Mouse (Mus musculus) heart, embryonic 13.5 days (tissue): ENCODE results near the gene Zfp42. TPM values are rescaled to one million over a fixed set of nuclear protein-coding genes. Genes with fewer than 3 reads are reported as not detected.

Source experiments
- ATAC-seq: fragments of 200-750 bp; cut with Nextera tagmentation; 2 replicates; pipeline ENCODE4 v1.8.0; 2017; ENCODE audit warnings: moderate TSS enrichment; ENCODE audit not compliant: insufficient number of reproducible peaks, low FRiP score, low TSS enrichment; ENCODE audit errors: extremely low read depth
- H3K27ac ChIP-seq: fragments of 300-500 bp; sonication (generic); replicated peaks from 2 replicates; pipeline ENCODE4 v1.5.1; 2015; ENCODE audit warnings: moderate library complexity, mild to moderate bottlenecking, inconsistent platforms
- H3K27me3 ChIP-seq: fragments of 300-500 bp; sonication (generic); replicated peaks from 2 replicates; pipeline ENCODE4 v1.6.1; 2015; ENCODE audit warnings: mild to moderate bottlenecking, inconsistent platforms
- H3K36me3 ChIP-seq: fragments of 300-500 bp; sonication (generic); 2 replicates; pipeline ENCODE4 v1.6.1; 2015; ENCODE audit warnings: mild to moderate bottlenecking, inconsistent platforms
- H3K4me1 ChIP-seq: fragments of 300-500 bp; sonication (generic); 2 replicates; pipeline ENCODE4 v1.6.1; 2015; ENCODE audit warnings: inconsistent platforms
- H3K4me2 ChIP-seq: fragments of 300-500 bp; sonication (generic); 2 replicates; pipeline ENCODE4 v1.6.1; 2015; ENCODE audit warnings: inconsistent platforms, mild to moderate bottlenecking, moderate library complexity
- H3K4me3 ChIP-seq: fragments of 300-500 bp; sonication (generic); 2 replicates; pipeline ENCODE4 v1.5.1; 2015; ENCODE audit warnings: moderate library complexity, mild to moderate bottlenecking, inconsistent platforms
- H3K9ac ChIP-seq: fragments of 300-500 bp; sonication (generic); 2 replicates; pipeline ENCODE4 v1.6.1; 2015; ENCODE audit warnings: inconsistent platforms, mild to moderate bottlenecking, moderate library complexity
- H3K9me3 ChIP-seq: fragments of 300-500 bp; sonication (generic); 2 replicates; pipeline ENCODE4 v1.6.1; 2016; ENCODE audit warnings: inconsistent platforms
- WGBS: fragments of 180-500 bp; shearing (Covaris S2); methylation state at CpG from one replicate; pipeline ENCODE4 v1.1.7; 2015; ENCODE audit warnings: mixed read lengths; 5-methylcytosine and 5-hydroxymethylcytosine counted together
- polyA plus RNA-seq: library from polyadenylated mRNA; unstranded; fragments of >200 nt; fragmentation: Nextera tagmentation; extraction: Ambion mirVana; gene quantifications from 2 replicates; pipeline ENCODE4 v1.2.1, GENCODE M21; 2015

Gene Zfp42
- polyA plus RNA-seq, 1 experiment from 2014 or later, result not detected

DNA sequence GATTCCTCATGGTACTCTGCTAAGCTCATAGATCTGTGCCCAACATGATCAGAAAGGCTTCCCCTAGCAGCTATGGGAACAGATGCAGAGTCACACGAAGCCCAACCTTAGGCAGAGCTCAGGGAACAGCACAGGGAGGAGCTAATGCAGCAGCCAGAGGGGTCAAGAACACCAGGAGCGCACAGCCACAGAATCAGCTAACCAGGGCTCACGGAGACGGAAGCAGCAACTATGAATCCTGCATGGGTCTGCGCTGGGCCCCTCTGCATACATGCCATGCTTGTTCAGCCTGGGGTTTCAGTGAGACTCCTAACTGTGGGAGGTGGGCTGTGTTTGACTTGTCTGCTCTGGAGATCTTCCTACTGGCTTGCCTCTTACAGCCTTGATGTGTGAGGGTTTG lies 7.0 kb downstream of the Zfp42 start:
- no peaks in the 10 kb centered on the region for H3K36me3 ChIP-seq
- no peak overlapping the region for H3K4me3 ChIP-seq
- H3K4me1 ChIP-seq, result no peaks in the 10 kb centered on the region
- H3K9ac ChIP-seq, result no peak overlapping the region
- no peak overlapping the region for H3K27ac ChIP-seq
- no peak for ATAC-seq
- H3K9me3 ChIP-seq, result no peaks in the 10 kb centered on the region
- no peak overlapping the region for H3K4me2 ChIP-seq
- WGBS, result 50% methylated on average over 5 of the region's 5 CpGs
- no peaks in the 10 kb centered on the region for H3K27me3 ChIP-seq

DNA sequence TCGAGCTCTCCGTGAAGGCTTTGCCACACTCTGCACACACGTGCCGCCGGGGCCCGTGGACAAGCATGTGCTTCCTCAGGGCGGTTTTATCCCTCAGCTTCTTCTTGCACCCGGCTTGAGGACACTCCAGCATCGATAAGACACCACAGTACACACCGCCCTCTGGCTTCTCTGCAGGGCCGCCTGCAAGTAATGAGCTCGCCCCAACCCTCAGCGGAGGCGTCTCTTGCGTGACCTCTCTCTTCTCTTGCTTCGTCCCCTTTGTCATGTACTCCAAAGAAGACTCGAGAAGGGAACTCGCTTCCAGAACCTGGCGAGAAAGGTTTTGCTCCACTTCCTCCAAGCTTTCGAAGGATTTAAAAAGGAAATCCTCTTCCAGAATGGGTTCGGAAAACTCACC lies 11.0 kb downstream of the Zfp42 start:
- Histone ChIP-seq H3K4me2 (no peak overlapping the region), H3K9ac (no peak overlapping the region), H3K36me3 (no peaks in the 10 kb centered on the region), H3K27me3 (no peaks in the 10 kb centered on the region), H3K4me1 (no peaks in the 10 kb centered on the region), H3K4me3 (no peak overlapping the region), H3K9me3 (no peaks in the 10 kb centered on the region), H3K27ac (no peak overlapping the region)
- 80% methylated on average over 21 of the region's 21 CpGs for WGBS
- no peak for ATAC-seq

DNA sequence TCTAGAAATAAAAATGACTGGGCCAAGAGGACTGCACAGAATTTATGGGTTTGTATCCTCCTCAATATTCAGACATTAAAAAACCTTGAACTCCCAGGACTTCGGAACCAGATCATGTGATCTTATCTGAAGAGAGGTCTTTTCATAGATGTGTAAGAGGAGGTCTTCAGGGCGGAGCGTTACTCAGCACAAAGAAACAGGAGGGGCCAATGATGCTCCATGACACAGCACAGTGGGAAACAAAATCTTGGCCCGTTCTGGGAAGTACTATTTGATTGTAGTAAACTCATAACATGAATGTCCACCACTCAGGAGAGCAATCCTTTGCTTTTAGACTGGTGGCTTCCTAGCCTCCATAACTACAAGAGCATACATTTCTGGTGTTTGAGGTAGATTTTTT lies 12.6 kb downstream of the Zfp42 start:
- Histone ChIP-seq H3K4me1 (no peaks in the 10 kb centered on the region), H3K9ac (no peak overlapping the region), H3K9me3 (no peaks in the 10 kb centered on the region), H3K27ac (no peak overlapping the region), H3K36me3 (no peaks in the 10 kb centered on the region), H3K4me3 (no peak overlapping the region), H3K4me2 (no peak overlapping the region), H3K27me3 (no peaks in the 10 kb centered on the region)
- ATAC-seq, result no peak
- 78% methylated on average over 4 of the region's 4 CpGs for WGBS

DNA sequence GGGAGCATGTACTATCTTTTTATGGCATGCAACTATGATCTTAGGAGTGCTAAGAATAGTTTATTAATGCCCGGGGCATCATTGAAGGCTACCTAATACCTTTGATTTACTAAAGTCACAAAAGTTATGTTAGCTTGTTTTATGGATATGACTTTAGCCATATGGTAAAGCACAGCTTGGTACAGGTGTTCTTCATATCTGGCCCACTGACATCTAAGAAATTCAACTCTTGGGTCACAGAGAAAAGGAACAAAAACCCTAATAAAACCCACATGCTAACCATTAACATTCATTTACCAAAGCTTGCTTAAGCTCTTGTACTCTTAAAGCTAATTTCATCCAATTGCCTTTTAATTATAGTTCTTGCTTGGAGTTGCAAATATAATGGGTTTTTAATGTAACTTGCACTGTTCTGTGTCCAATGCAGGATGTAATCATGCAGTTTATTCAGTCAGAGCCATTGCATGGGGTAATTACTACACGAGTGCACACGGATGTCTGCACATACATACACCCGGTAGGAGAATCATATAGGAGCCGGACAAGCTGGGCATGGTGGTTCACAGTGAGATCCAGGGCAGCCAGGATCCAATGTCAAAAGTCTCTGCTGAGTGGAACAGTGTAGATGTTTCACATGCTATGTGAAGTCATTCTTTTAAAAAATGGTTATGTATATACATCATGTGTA lies 16.2 kb downstream of the Zfp42 start:
- Histone ChIP-seq H3K27me3 (no peaks in the 10 kb centered on the region), H3K36me3 (no peaks in the 10 kb centered on the region), H3K4me1 (no peaks in the 10 kb centered on the region), H3K4me2 (no peak overlapping the region), H3K4me3 (no peak overlapping the region), H3K9me3 (no peaks in the 10 kb centered on the region), H3K9ac (no peak overlapping the region), H3K27ac (no peak overlapping the region)
- 83% methylated on average over 5 of the region's 5 CpGs for WGBS
- no peak for ATAC-seq

DNA sequence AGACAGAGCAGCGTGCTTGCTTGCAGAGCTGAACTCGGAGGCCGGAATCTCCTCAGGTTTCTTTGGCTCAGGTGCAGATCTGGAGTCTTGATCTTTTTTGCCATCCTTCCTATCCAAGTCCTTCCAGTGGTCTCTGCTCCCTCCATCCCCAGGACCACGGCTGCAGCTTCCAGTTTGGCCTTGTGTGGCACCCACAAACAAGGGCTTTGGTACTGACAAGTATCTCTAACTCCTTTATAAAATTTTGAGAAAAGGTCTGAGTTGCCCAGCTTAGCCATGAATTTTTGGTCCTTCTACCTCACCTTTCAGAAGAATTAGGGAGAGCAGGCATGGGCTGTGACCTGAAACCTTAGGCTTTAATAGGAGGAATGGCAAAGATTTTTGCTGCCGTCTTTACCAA lies 17.0 kb downstream of the Zfp42 start:
- WGBS, result 85% methylated on average over 5 of the region's 5 CpGs
- H3K27me3 ChIP-seq, result no peaks in the 10 kb centered on the region
- no peak overlapping the region for H3K4me3 ChIP-seq
- no peak overlapping the region for H3K4me2 ChIP-seq
- no peak overlapping the region for H3K9ac ChIP-seq
- no peaks in the 10 kb centered on the region for H3K36me3 ChIP-seq
- no peaks in the 10 kb centered on the region for H3K9me3 ChIP-seq
- no peak overlapping the region for H3K27ac ChIP-seq
- no peak for ATAC-seq
- no peaks in the 10 kb centered on the region for H3K4me1 ChIP-seq

DNA sequence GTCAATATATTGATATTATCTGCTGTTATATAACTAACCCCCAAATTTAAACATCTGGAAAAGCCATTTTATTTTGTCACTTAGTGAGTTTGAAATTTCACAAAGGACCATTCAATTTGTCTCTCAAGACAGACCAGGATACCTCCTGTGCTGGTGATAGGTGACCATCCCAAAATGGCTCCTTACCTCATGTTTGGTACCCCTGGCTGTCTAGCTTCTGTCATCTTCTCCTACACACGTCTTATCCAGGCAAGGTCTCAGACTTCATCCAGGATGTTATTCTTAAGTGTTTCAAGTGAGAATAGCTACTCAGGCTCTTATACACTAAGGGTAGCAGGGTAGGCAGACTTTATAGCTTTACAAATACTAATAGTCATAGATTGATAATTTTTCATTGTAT lies 17.9 kb downstream of the Zfp42 start:
- no peak overlapping the region for H3K9ac ChIP-seq
- H3K4me1 ChIP-seq, result no peaks in the 10 kb centered on the region
- no peak overlapping the region for H3K4me3 ChIP-seq
- H3K27ac ChIP-seq, result no peak overlapping the region
- 52% methylated on average over 1 of the region's 1 CpGs for WGBS
- no peaks in the 10 kb centered on the region for H3K27me3 ChIP-seq
- no peak overlapping the region for H3K4me2 ChIP-seq
- H3K36me3 ChIP-seq, result no peaks in the 10 kb centered on the region
- no peak for ATAC-seq
- H3K9me3 ChIP-seq, result no peaks in the 10 kb centered on the region

DNA sequence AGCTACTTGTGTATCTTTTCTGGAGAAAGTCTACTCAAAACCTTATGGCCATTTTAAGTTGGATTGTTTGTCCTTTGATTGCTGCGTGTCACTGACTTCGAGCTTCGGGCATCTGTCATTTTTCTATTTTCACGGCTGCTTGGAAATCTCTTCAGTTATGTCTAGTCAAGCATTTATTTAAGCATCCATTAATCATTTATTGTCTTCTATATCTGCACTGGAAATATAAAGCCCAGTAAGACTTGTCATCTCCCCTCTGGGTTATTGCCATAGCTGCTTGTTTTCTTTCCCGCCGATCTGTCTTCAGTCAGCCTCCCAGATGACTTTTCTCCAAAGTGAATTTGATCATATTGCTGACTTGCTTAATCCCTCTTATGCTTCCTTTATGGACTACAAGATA lies 19.3 kb downstream of the Zfp42 start:
- H3K9ac ChIP-seq, result no peak overlapping the region
- no peak for ATAC-seq
- no peaks in the 10 kb centered on the region for H3K9me3 ChIP-seq
- no peaks in the 10 kb centered on the region for H3K27me3 ChIP-seq
- no peak overlapping the region for H3K27ac ChIP-seq
- H3K36me3 ChIP-seq, result no peaks in the 10 kb centered on the region
- no peak overlapping the region for H3K4me3 ChIP-seq
- H3K4me2 ChIP-seq, result no peak overlapping the region
- WGBS, result 83% methylated on average over 6 of the region's 6 CpGs
- no peaks in the 10 kb centered on the region for H3K4me1 ChIP-seq

DNA sequence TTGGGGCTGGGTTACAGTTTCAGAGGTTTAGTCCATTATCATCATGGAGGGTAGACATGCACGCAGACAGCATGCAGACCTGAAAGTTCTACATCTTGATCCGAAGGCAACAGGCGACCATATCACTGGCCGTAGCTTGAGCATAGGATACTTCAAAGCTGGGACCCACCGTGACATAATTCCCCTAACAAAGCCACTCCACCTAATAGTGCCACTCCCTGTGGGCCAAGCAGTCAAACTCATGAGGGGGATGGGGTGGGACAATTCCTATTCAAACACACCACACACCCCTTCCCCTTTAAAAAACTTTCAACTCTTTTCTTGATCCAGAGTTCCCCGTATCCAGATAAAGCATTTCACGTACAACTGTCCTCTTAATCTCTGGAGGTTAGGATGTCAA lies 23.5 kb downstream of the Zfp42 start:
- H3K27me3 ChIP-seq, result no peaks in the 10 kb centered on the region
- WGBS, result 87% methylated on average over 7 of the region's 7 CpGs
- no peak overlapping the region for H3K9ac ChIP-seq
- no peaks in the 10 kb centered on the region for H3K36me3 ChIP-seq
- no peaks in the 10 kb centered on the region for H3K9me3 ChIP-seq
- H3K27ac ChIP-seq, result no peak overlapping the region
- H3K4me3 ChIP-seq, result no peak overlapping the region
- no peak for ATAC-seq
- no peak overlapping the region for H3K4me2 ChIP-seq
- H3K4me1 ChIP-seq, result no peaks in the 10 kb centered on the region

DNA sequence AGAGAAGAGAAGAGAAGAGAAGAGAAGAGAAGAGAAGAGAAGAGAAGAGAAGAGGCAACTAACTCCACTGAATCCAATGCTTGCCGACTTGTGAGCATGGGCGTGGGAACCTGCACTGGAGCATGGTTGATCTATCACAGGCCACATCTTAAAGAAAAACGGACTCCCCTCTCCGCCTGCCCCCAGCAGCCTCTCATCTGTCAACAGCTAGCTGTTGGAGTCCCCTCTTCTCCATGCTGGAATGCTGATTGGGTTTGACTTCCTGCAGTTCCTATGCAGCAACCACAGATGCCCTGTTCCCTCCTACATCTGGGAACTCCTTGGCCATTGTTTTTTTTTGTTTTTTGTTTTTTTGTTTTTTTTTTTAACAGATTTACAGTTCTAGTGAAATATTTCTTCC lies 28.4 kb downstream of the Zfp42 start:
- Histone ChIP-seq H3K4me3 (no peak overlapping the region), H3K27me3 (no peaks in the 10 kb centered on the region), H3K9ac (no peak overlapping the region), H3K27ac (no peak overlapping the region), H3K4me2 (no peak overlapping the region), H3K4me1 (no peaks in the 10 kb centered on the region), H3K36me3 (no peaks in the 10 kb centered on the region), H3K9me3 (no peaks in the 10 kb centered on the region)
- no peak for ATAC-seq
- 21% methylated on average over 4 of the region's 4 CpGs for WGBS

DNA sequence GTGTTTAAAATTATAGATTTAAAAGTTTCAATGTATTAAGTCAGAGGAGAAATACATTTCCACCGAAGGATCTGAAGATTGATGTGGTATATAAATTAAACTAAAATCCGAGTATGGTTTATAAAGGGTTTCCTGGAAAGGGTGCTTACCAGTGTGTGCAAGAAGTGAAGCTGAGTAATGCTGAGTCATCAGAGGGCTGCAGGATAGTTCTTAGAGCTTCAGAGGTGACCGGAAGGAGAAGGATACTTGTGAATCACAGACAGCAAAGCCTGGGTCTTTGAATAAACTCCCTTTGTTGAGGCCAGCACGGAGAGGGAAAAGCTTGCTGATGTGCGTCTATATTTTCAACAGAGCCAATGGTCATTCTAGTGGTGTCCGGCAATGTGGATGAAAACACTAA lies 45.8 kb downstream of the Zfp42 start:
- Histone ChIP-seq H3K9ac (no peak overlapping the region), H3K4me2 (no peak overlapping the region), H3K4me1 (no peaks in the 10 kb centered on the region), H3K9me3 (no peaks in the 10 kb centered on the region; the same call in 1 of the 2 replicates), H3K36me3 (no peaks in the 10 kb centered on the region), H3K4me3 (no peak overlapping the region), H3K27ac (no peak overlapping the region), H3K27me3 (no peaks in the 10 kb centered on the region)
- WGBS, result 83% methylated on average over 6 of the region's 6 CpGs
- no peak for ATAC-seq

DNA sequence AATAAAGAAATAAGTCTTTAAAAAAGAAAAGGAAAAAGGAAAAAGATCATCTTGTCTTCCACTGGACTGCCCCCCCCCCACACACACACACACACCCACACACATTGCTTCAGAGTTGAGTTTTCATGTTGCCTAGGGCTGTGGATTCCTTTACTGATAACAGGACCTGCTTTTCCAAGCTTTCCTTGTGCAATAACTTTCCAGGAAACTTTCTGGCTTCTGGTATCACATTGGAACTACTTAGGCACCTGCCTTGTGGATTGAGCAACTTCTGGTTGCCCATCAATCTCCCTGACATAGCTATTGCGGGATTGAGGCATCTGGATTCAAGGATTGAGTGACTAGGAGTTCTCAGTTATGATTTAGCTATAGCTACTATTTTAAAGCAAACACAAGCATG lies 48.9 kb downstream of the Zfp42 start:
- H3K4me3 ChIP-seq, result no peak overlapping the region
- H3K36me3 ChIP-seq, result no peaks in the 10 kb centered on the region
- no peak overlapping the region for H3K9ac ChIP-seq
- no peaks in the 10 kb centered on the region for H3K4me1 ChIP-seq
- no peak for ATAC-seq
- WGBS, result 78% methylated on average over 1 of the region's 1 CpGs
- no peaks in the 10 kb centered on the region for H3K27me3 ChIP-seq
- H3K27ac ChIP-seq, result no peak overlapping the region
- no peaks in the 10 kb centered on the region for H3K9me3 ChIP-seq
- no peak overlapping the region for H3K4me2 ChIP-seq

DNA sequence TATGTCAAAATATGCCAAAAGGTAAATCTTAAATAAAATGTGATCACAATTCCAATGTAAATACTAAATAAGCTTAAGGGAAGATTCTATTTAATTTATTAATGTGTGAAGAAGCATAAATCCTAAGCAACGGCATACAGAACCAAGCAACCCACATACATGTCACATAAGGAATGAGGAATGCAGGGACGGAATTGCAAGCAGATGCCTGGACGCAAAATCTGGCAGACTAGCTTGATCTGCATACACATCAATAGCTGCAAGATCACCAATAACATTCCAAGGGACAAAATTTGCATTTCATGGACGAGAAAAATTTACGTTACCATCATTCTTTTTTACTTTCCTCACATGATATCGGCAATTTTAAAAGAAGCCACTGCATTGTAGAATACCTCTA lies 51.1 kb downstream of the Zfp42 start:
- H3K9me3 ChIP-seq, result no peaks in the 10 kb centered on the region
- H3K36me3 ChIP-seq, result no peaks in the 10 kb centered on the region
- no peak overlapping the region for H3K4me2 ChIP-seq
- no peak for ATAC-seq
- WGBS, result 78% methylated on average over 6 of the region's 6 CpGs
- H3K27me3 ChIP-seq, result no peaks in the 10 kb centered on the region
- no peak overlapping the region for H3K27ac ChIP-seq
- H3K4me3 ChIP-seq, result no peak overlapping the region
- no peak overlapping the region for H3K9ac ChIP-seq
- H3K4me1 ChIP-seq, result no peaks in the 10 kb centered on the region
